Mouse (Mus musculus) layer of hippocampus, adult 8-10 months (tissue): ENCODE measurements at regions not wholly inside any gene's neighbourhood (a gene's known extent, or its start where the extent isn't known, plus 50 kb on each side); places are given as distances from the start of the nearest gene placed in this dataset.
"Not testable (repeated sequence)": the region's sequence is repeated elsewhere in the genome, so short reads cannot be mapped to it uniquely, and the experiment has no call there.

Experiments
- DNase-seq, 2 experiments: peaks; one replicate each; pipeline ENCODE4 v3.0.0; 2022; ENCODE audit warnings: low spot score in 2 of 2

- no peak for DNase-seq
Measured at GRCm38 (mm10) chr3:138609749-138610148, 83.8 kb downstream of the Eif4e start.

- DNase-seq: no peak
Measured at GRCm38 (mm10) chr3:138612884-138613653, 87.1 kb downstream of the Eif4e start.

GRCm38 (mm10) chr3:138613680-138614079, 87.7 kb downstream of the Eif4e start:
- DNase-seq: no peak

- no peak for DNase-seq
Measured at GRCm38 (mm10) chr3:138614899-138615298, 88.9 kb downstream of the Eif4e start.

- no peak for DNase-seq
Measured at GRCm38 (mm10) chr3:138620263-138620662, 94.3 kb downstream of the Eif4e start.

GRCm38 (mm10) chr3:138624128-138624527, 98.1 kb downstream of the Eif4e start:
- no peak for DNase-seq

- no peak for DNase-seq
Measured at GRCm38 (mm10) chr3:138626230-138626629, 100.3 kb downstream of the Eif4e start.

- DNase-seq: no peak
Measured at GRCm38 (mm10) chr3:138630231-138630630, 104.3 kb downstream of the Eif4e start.

- DNase-seq: no peak
Measured at GRCm38 (mm10) chr3:138632086-138632485, 106.1 kb downstream of the Eif4e start.

GRCm38 (mm10) chr3:138642026-138642425, 100.0 kb upstream of the Tspan5 start:
- no peak for DNase-seq

GRCm38 (mm10) chr3:138643951-138644285, 98.1 kb upstream of the Tspan5 start:
- no peak for DNase-seq

- DNase-seq: no peak
Measured at GRCm38 (mm10) chr3:138644286-138644951, 97.6 kb upstream of the Tspan5 start.

GRCm38 (mm10) chr3:138645320-138645719, 96.7 kb upstream of the Tspan5 start:
- peak; percentile 63 to 70 for DNase-seq

GRCm38 (mm10) chr3:138649699-138650098, 92.3 kb upstream of the Tspan5 start:
- DNase-seq: no peak

- DNase-seq: not testable (repeated sequence)
Measured at GRCm38 (mm10) chr3:138650671-138651070, 91.3 kb upstream of the Tspan5 start.

GRCm38 (mm10) chr3:138651361-138652205, 90.4 kb upstream of the Tspan5 start:
- no peak for DNase-seq

- DNase-seq: no peak
Measured at GRCm38 (mm10) chr3:138652206-138652605, 89.8 kb upstream of the Tspan5 start.

GRCm38 (mm10) chr3:138652685-138653084, 89.3 kb upstream of the Tspan5 start:
- DNase-seq: no peak

- DNase-seq: no peak
Measured at GRCm38 (mm10) chr3:138653549-138654246, 88.3 kb upstream of the Tspan5 start.

- no peak for DNase-seq
Measured at GRCm38 (mm10) chr3:138654610-138655371, 87.2 kb upstream of the Tspan5 start.

GRCm38 (mm10) chr3:138655479-138655878, 86.5 kb upstream of the Tspan5 start:
- DNase-seq: no peak
